Mouse (Mus musculus): ENCODE measurements around the gene 4930426L09Rik. TPM values are rescaled to one million over a fixed set of nuclear protein-coding genes. Genes with fewer than 3 reads are reported as not detected.

4930426L09Rik gene
- total RNA-seq, 2 experiments from 2014 or later: 0.63 to 1.1 TPM

DNA sequence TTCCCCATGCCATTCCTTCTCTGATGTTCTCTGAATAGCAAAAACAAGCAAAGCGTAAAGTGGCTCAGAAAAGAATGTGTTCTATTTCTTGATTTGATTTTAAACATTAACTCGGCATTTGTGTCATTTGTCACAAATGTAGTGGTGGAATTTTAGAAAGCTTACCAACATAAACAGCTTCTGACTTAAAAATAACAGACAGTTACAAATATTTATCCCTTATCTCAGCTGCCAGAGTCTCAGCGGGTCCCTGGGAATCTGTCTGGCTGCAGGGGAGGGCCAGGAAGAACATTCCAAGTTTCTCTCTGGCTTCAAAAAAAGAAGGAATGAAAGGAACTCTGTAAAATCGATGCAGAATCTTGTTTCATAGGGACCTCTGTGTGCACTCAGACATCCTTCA, 39.3 kb downstream of the 4930426L09Rik start:
- no peak for DNase-seq (ENCODE audit: extremely low spot score in 1 of 2, low spot score in 2 of 2)
- no peak for TF ChIP-seq CTCF (IDR thresholded peaks at IDR 0.05)
- Histone ChIP-seq H3K27ac (no peak overlapping the region), H3K4me3 (no peak overlapping the region)
- intact Hi-C loops (cut with DNase I): no loop called here

DNA sequence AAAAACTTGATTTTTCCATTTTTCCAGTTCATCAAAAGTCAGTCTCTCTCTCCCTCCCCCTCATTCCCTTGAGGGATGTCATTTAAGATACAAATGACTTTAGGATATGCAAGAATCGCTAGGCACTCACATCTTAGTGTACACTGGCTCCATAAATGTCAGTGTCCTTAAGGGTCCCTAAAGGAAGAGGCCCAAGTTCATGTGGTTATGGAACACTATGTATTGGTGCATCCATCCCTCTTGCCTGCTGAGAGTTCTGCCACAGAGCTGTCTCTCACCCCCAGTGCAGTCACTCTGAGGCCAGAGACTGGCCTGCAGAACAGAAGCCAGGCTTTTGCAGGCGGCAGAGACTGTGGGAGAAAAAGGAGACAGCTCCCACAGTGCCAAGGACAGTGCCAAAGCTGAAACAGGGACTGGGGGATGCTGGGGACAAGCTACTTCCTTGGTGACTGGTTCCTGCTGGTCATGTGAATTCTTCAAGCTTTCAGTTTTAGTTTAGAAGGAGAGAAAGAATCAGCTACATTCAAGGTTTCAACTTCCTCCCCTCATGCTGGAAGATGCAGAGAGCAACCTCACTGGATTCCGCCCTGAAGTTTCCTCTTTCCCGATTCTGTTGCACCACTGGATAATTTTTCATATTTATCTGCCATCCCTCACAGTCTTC, 39.9 kb downstream of the 4930426L09Rik start:
- no peak for TF ChIP-seq CTCF (IDR thresholded peaks at IDR 0.05)
- no peak for DNase-seq (ENCODE audit: extremely low spot score in 1 of 2, low spot score in 2 of 2)
- H3K27ac ChIP-seq: no peak overlapping the region
- no peak overlapping the region for H3K4me3 ChIP-seq
- intact Hi-C loops (cut with DNase I): no loop called here

DNA sequence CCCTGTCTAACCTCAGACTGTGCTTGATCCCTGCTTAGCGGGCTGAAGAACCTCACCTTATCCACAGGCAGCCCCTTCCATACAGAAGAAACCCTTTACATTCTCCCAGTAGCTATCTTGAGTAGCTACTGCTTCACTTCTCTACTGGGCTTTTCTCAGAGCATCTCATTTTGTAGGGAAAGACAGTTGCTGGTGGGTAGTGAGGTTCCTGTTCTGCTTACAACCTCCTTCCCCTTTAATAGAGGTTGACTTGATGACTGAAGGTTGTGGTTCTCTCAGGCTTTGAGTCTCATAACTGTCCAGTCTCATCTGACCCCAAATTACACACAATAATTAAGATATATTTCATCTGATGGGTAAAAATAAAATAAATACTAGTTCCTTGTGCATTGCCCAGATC, 50.1 kb downstream of the 4930426L09Rik start:
- intact Hi-C loops (cut with DNase I): no loop called here
- no peak overlapping the region for H3K4me3 ChIP-seq
- no peak for DNase-seq (ENCODE audit: extremely low spot score in 1 of 2, low spot score in 2 of 2)
- H3K27ac ChIP-seq: no peak overlapping the region
- TF ChIP-seq CTCF (IDR thresholded peaks at IDR 0.05): no peak

DNA sequence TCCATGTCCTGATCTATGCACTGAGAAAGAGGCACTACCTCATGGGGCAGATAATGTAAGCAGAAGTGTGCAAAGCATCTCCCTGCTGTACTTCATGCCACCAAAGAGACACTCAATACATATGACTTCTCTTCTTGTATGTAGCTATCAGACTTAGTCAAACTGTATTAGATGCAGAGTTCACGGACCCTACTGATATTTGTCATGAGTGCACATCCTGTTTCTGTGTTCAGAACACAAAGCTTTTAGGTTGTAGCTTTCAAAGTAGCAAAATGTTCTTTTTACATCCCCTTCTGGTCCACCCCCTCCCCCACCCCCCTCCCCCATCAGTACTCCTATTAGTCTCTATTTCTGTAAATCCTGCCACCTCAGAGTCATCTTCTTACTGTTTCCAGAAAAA, 51.2 kb downstream of the 4930426L09Rik start:
- intact Hi-C loops (cut with DNase I): no loop called here
- TF ChIP-seq CTCF (IDR thresholded peaks at IDR 0.05): no peak
- DNase-seq (ENCODE audit: extremely low spot score in 1 of 2, low spot score in 2 of 2): no peak
- Histone ChIP-seq H3K4me3 (no peak overlapping the region), H3K27ac (no peak overlapping the region)

Other genes starting within 250 kb of the 4930426L09Rik start
- 10 to 100 TPM; 49.3 to 50.1 TPM for gene Pip4k2a, start 217 bp upstream of the 4930426L09Rik start, total RNA-seq (2021)
- gene Armc3, start 201.0 kb downstream of the 4930426L09Rik start, total RNA-seq (2021): under 1 TPM; 0.48 to 0.56 TPM